In the genomic region with DNA sequence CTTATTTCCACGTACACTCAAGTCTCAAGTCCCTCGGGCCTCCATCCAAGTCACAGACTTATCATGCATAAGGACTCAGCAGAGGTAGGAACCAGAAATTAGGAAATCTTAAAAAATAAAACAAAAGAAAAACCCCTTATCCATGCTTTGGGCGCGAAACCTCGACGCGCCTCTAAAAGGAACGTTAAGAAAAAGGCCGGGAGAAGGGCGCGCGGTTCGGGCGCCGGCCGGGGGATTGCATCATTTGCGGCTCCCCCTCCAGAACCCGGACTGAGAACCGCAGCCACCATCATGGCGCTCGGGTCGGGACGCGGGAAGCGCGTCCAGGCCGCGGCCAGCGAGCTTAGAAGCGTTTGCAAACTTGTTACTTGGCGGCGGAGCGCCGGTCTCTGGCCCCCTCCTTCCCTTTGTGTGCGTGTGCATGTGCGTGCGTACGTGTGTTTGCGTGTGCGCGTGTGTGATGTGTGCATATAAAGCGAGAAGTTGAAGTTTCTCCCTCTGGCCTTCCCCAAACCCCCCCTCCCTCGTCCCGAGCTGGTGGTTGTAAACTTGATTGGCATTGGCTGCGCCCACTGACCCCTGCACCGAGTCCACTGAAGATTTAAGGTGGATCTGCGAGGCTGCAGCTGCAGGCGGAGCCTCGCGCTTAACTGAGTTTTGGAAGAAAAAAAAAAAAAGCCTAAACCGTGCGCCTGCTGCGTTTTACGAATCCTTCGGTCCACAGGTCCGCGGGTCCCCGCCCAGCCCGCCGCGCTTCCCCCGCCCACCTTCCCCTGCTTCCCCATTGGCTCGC, we compare ENCODE assay signal across 8 mouse cellular contexts. TPM values are rescaled to one million over a fixed set of nuclear protein-coding genes. Genes with fewer than 3 reads are reported as not detected.
DNase-seq lines count a peak whose midpoint lies in the region; ATAC-seq and TF ChIP-seq lines count a peak whose summit lies in the region.

No protein-coding gene starts in this region.

- in situ Hi-C loops in Patski (cut with MboI; ENCODE audit: low pct_unique_long_range_greater_than_20kb): loop anchor here (10.0 kb wide), 1 partner anchor 1877 kb away; the partner anchor contains the start of genes H2afj and Hist4h4

- CTCF ChIA-PET in Patski (lab: Charles Lee): interaction anchor here (0.6 to 1.0 kb wide), 2 partner anchors 13 to 25 kb away, joined by 3 to 4 read pairs; no protein-coding TSS in a partner anchor

- H3K36me3 ChIP-seq in hindbrain, embryonic 11.5 days (ENCODE audit: control insufficient read depth, insufficient read depth, low read length): no peaks in the 10 kb centered on the region

- H3K9ac ChIP-seq in hindbrain, embryonic 11.5 days (ENCODE audit: low read depth, low read length): peak overlapping the region; percentile 90

- peak overlapping the region; percentile 97 for H3K4me2 ChIP-seq in hindbrain, embryonic 11.5 days (replicated peaks; ENCODE audit: low read depth, low read length)

- no peak for TF ChIP-seq CTCF in Patski (IDR thresholded peaks at IDR 0.05)

- POLR2A ChIA-PET in Patski (lab: Charles Lee): interaction anchor here (0.6 to 1.8 kb wide), 8 partner anchors 8 to 91 kb away, joined by 3 to 5 read pairs (median 3); partner anchors contain the start of genes Cdkn1b and Gpr19

- H3K27me3 ChIP-seq in Patski: no peaks in the 10 kb centered on the region
- no peaks in the 10 kb centered on the region for H3K27me3 ChIP-seq in hindbrain, embryonic 11.5 days (ENCODE audit: control insufficient read depth, insufficient read depth, low read length)

- H3K4me1 ChIP-seq in hindbrain, embryonic 11.5 days (replicated peaks; ENCODE audit: control insufficient read depth, insufficient read depth, low read length): peaks cover 6% of the 10 kb centered on the region; the same call in 1 of the 2 replicates

- peak; percentile 94 for ATAC-seq in Patski
- ATAC-seq in hindbrain, embryonic 11.5 days (ENCODE audit: low FRiP score): peak; percentile 91

- peak; percentile 98 for DNase-seq in Patski (ENCODE audit: low read depth, low spot score)
- DNase-seq in cerebellum, adult 9-10 months: peak; percentile 78
- DNase-seq in forelimb bud, embryonic 11.5 days (ENCODE audit: low read depth, low spot score): peak; percentile 98
- peak; percentile 91 for DNase-seq in hindbrain, embryonic 11.5 days (ENCODE audit: low spot score)
- peak; percentile 29 to 42 for DNase-seq in layer of hippocampus, postnatal 25 days (ENCODE audit: extremely low spot score in 1 of 2, low spot score in 1 of 2)
- DNase-seq in lung, postnatal 4 days: peak; percentile 89 to 95
- peak; percentile 99 for DNase-seq in retina, postnatal 1 day
- DNase-seq in thymus, postnatal 4 days: peak; percentile 85

- peak overlapping the region; percentile 99 for H3K27ac ChIP-seq in hindbrain, embryonic 11.5 days (ENCODE audit: low read depth, low read length)

- peak overlapping the region; percentile 55 for H3K4me3 ChIP-seq in hindbrain, embryonic 11.5 days (ENCODE audit: low read depth, low read length)

- WGBS in hindbrain, embryonic 11.5 days: under 1% methylated on average over 63 of the region's 63 CpGs

- H3K9me3 ChIP-seq in hindbrain, embryonic 11.5 days (ENCODE audit: control insufficient read depth, low read length): no peaks in the 10 kb centered on the region

RNA-seq across cellular contexts. Expression of gene Cdkn1b, which starts 8.1 kb away (rescaled TPM):
- 76.0 TPM for polyA plus RNA-seq in Patski (2021)
- 23.9 and 24.1 TPM in 2 replicates for polyA plus RNA-seq in hindbrain, embryonic 11.5 days (2014; fragmentation: Nextera tagmentation; extraction: Ambion mirVana)
- total RNA-seq in layer of hippocampus, postnatal 25 days (2021): 10 to 100 TPM; 51.3 to 51.5 TPM

RNA-seq across cellular contexts. Expression of gene Gpr19, which starts 29.9 kb away (rescaled TPM):
- polyA plus RNA-seq in Patski (2021): 4.2 TPM
- polyA plus RNA-seq in hindbrain, embryonic 11.5 days (2014; fragmentation: Nextera tagmentation; extraction: Ambion mirVana): 27.7 and 29.4 TPM in 2 replicates
- 10 to 100 TPM; 25.2 to 28.3 TPM for total RNA-seq in layer of hippocampus, postnatal 25 days (2021)

RNA-seq across cellular contexts. Expression of gene Apold1, which starts 53.2 kb away (rescaled TPM):
- polyA plus RNA-seq in Patski (2021): 0.23 TPM
- 3.0 and 3.7 TPM in 2 replicates for polyA plus RNA-seq in hindbrain, embryonic 11.5 days (2014; fragmentation: Nextera tagmentation; extraction: Ambion mirVana)
- 1 to 10 TPM; 2.5 to 2.8 TPM for total RNA-seq in layer of hippocampus, postnatal 25 days (2021)

Comparison
In these comparisons a context has a peak if more than half of its experiments do, and no peak if none do; other contexts are left out.
1. Peak in every context shown above with its lines: DNase-seq, ATAC-seq, H3K4me3 ChIP-seq and H3K27ac ChIP-seq.
2. DNase-seq: peak in every context shown above with its lines; median percentile 99 in retina, postnatal 1 day; 98 in Patski; 98 in forelimb bud, embryonic 11.5 days; 92 in lung, postnatal 4 days; 91 in hindbrain, embryonic 11.5 days; 85 in thymus, postnatal 4 days; 78 in cerebellum, adult 9-10 months; 36 in layer of hippocampus, postnatal 25 days.